Mouse (Mus musculus) testis, adult 2 months (tissue): ENCODE measurements at regions not wholly inside any gene's neighbourhood (a gene's known extent, or its start where the extent isn't known, plus 50 kb on each side); places are given as distances from the start of the nearest gene placed in this dataset.

ENCODE experiments used
- H3K27ac ChIP-seq: fragments of 200-500 bp; 2 replicates; pipeline ENCODE4 v1.5.1; 2012; ENCODE audit warnings: low read depth, low read length; ENCODE audit not compliant: control insufficient read depth, insufficient read depth
- H3K27me3 ChIP-seq: fragments of 200-500 bp; 2 replicates; pipeline ENCODE4 v1.6.1; 2012; ENCODE audit warnings: mild to moderate bottlenecking, low read length, moderate library complexity; ENCODE audit not compliant: control insufficient read depth, insufficient read depth
- H3K36me3 ChIP-seq: fragments of 200-500 bp; 2 replicates; pipeline ENCODE4 v1.6.1; 2012; ENCODE audit warnings: mild to moderate bottlenecking, low read length; ENCODE audit not compliant: control insufficient read depth, insufficient read depth
- H3K4me1 ChIP-seq: fragments of 200-500 bp; 2 replicates; pipeline ENCODE4 v1.6.1; 2012; ENCODE audit warnings: low read length; ENCODE audit not compliant: control insufficient read depth, insufficient read depth
- H3K4me3 ChIP-seq: fragments of 200-500 bp; 2 replicates; pipeline ENCODE4 v1.5.1; 2012; ENCODE audit warnings: low read depth, mild to moderate bottlenecking, low read length, moderate library complexity, mixed read lengths; ENCODE audit not compliant: control insufficient read depth
- CTCF ChIP-seq: fragments of 200-500 bp; IDR thresholded peaks from 2 replicates; pipeline ENCODE4 v1.5.1; 2012; ENCODE audit warnings: low read depth, mild to moderate bottlenecking, inconsistent platforms, low read length, moderate library complexity; ENCODE audit not compliant: control insufficient read depth, insufficient read depth, insufficient replicate concordance
- POLR2A ChIP-seq: fragments of 200-500 bp; IDR thresholded peaks from 2 replicates; pipeline ENCODE4 v1.6.1; 2012; ENCODE audit warnings: low read depth, mild to moderate bottlenecking, inconsistent platforms, low read length, moderate library complexity; ENCODE audit not compliant: control insufficient read depth

GRCm38 (mm10) chr12:25609045-25609444 lies 512.1 kb upstream of the Id2 start:
- no peak overlapping the region for H3K4me3 ChIP-seq
- no peak overlapping the region for H3K27ac ChIP-seq
- TF ChIP-seq CTCF (no peak), POLR2A (no peak)
- H3K36me3 ChIP-seq, result no peaks in the 10 kb centered on the region
- no peaks in the 10 kb centered on the region for H3K4me1 ChIP-seq
- H3K27me3 ChIP-seq, result no peaks in the 10 kb centered on the region

- H3K4me3 ChIP-seq, result no peak overlapping the region
- H3K27me3 ChIP-seq, result no peaks in the 10 kb centered on the region
- no peak overlapping the region for H3K27ac ChIP-seq
- no peaks in the 10 kb centered on the region for H3K36me3 ChIP-seq
- TF ChIP-seq POLR2A, result no peak
- no peak for TF ChIP-seq CTCF
- no peaks in the 10 kb centered on the region for H3K4me1 ChIP-seq
These were observed 508.5 kb upstream of the Id2 start for GRCm38 (mm10) chr12:25605396-25605795.

- H3K36me3 ChIP-seq, result no peaks in the 10 kb centered on the region
- no peak overlapping the region for H3K4me3 ChIP-seq
- no peak for TF ChIP-seq POLR2A
These were observed 493.3 kb upstream of the Id2 start for GRCm38 (mm10) chr12:25590262-25590661.

GRCm38 (mm10) chr12:25585746-25586145 lies 488.8 kb upstream of the Id2 start:
- H3K27me3 ChIP-seq, result no peaks in the 10 kb centered on the region
- H3K4me3 ChIP-seq, result no peak overlapping the region
- TF ChIP-seq CTCF, result no peak
- no peak for TF ChIP-seq POLR2A
- no peaks in the 10 kb centered on the region for H3K36me3 ChIP-seq
- H3K27ac ChIP-seq, result no peak overlapping the region
- H3K4me1 ChIP-seq, result no peaks in the 10 kb centered on the region

More at GRCm38 (mm10) chr12:25590262-25590661, 493.3 kb upstream of the Id2 start:
- H3K27ac ChIP-seq, result no peak overlapping the region
- no peaks in the 10 kb centered on the region for H3K27me3 ChIP-seq
- no peaks in the 10 kb centered on the region for H3K4me1 ChIP-seq

GRCm38 (mm10) chr12:25579407-25579806 lies 482.5 kb upstream of the Id2 start:
- no peaks in the 10 kb centered on the region for H3K27me3 ChIP-seq
- no peaks in the 10 kb centered on the region for H3K4me1 ChIP-seq
- no peaks in the 10 kb centered on the region for H3K36me3 ChIP-seq
- H3K27ac ChIP-seq, result no peak overlapping the region
- TF ChIP-seq CTCF (no peak), POLR2A (no peak)
- no peak overlapping the region for H3K4me3 ChIP-seq

- H3K4me1 ChIP-seq, result no peaks in the 10 kb centered on the region
- no peaks in the 10 kb centered on the region for H3K27me3 ChIP-seq
- no peak for TF ChIP-seq POLR2A
- H3K36me3 ChIP-seq, result no peaks in the 10 kb centered on the region
- no peak overlapping the region for H3K27ac ChIP-seq
- H3K4me3 ChIP-seq, result no peak overlapping the region
These were observed 468.2 kb upstream of the Id2 start for GRCm38 (mm10) chr12:25565131-25565530.

GRCm38 (mm10) chr12:25559601-25560000 lies 462.7 kb upstream of the Id2 start:
- no peak overlapping the region for H3K27ac ChIP-seq
- no peaks in the 10 kb centered on the region for H3K36me3 ChIP-seq
- H3K27me3 ChIP-seq, result no peaks in the 10 kb centered on the region
- no peak overlapping the region for H3K4me3 ChIP-seq
- no peaks in the 10 kb centered on the region for H3K4me1 ChIP-seq
- TF ChIP-seq POLR2A (no peak), CTCF (no peak)

- Histone ChIP-seq H3K36me3 (no peaks in the 10 kb centered on the region), H3K27me3 (no peaks in the 10 kb centered on the region), H3K4me1 (no peaks in the 10 kb centered on the region), H3K27ac (no peak overlapping the region), H3K4me3 (no peak overlapping the region)
- no peak for TF ChIP-seq CTCF
- TF ChIP-seq POLR2A, result no peak
These were observed 456.7 kb upstream of the Id2 start for GRCm38 (mm10) chr12:25553656-25554055.
